Mouse (Mus musculus): ENCODE data around the gene Zfp583. TPM values are rescaled to one million over a fixed set of nuclear protein-coding genes. Genes with fewer than 3 reads are reported as not detected.
"Not testable (repeated sequence)": the region's sequence is repeated elsewhere in the genome, so short reads cannot be mapped to it uniquely, and the experiment has no call there.

Zfp583 gene
- total and polyA plus RNA-seq, 3 experiments = 1.2 to 3.2 (median 1.4) TPM

GRCm38 (mm10) chr7:6330458-6331232 is 440 bp downstream of the Zfp583 start:
- Histone ChIP-seq H3K36me3 (ENCODE audit: control insufficient read depth, insufficient read depth, low read length) (no peaks in the 10 kb centered on the region), H3K27me3 (ENCODE audit: control insufficient read depth, insufficient read depth, low read length) (no peaks in the 10 kb centered on the region), H3K9ac (ENCODE audit: low read depth, low read length) (peak overlapping the region; percentile 71), H3K4me1 (ENCODE audit: control insufficient read depth, insufficient read depth, low read length) (peaks cover 4% of the 10 kb centered on the region), H3K4me3 (peak overlapping the region; percentile 59), H3K27ac (peak overlapping the region; percentile 69), H3K79me2 (replicated peaks; ENCODE audit: control insufficient read depth, insufficient read depth, low read length) (no peaks in the 10 kb centered on the region)
- no peak for DNase-seq
- intact Hi-C loops (cut with DNase I) = loop anchor here (2.0 kb wide), 1 partner anchor 46 kb away; no protein-coding TSS in a partner anchor
- TF ChIP-seq CTCF (IDR thresholded peaks at IDR 0.05) (no peak), POLR2A (IDR thresholded peaks at IDR 0.05; ENCODE audit: insufficient read depth, low read depth, low read length) (no peak), EP300 (IDR thresholded peaks at IDR 0.05; ENCODE audit: insufficient read depth, low read depth, low read length) (no peak)
- 14% methylated on average over 23 of the region's 23 CpGs for WGBS

GRCm38 (mm10) chr7:6300796-6301195 is 30.3 kb downstream of the Zfp583 start:
- H3K4me1 ChIP-seq (ENCODE audit: control insufficient read depth, insufficient read depth, low read length); intact Hi-C loops (cut with DNase I); H3K27me3 ChIP-seq (ENCODE audit: control insufficient read depth, insufficient read depth, low read length); H3K4me3 ChIP-seq; H3K79me2 ChIP-seq (replicated peaks; ENCODE audit: control insufficient read depth, insufficient read depth, low read length); H3K9ac ChIP-seq (ENCODE audit: low read depth, low read length); H3K27ac ChIP-seq; H3K36me3 ChIP-seq (ENCODE audit: control insufficient read depth, insufficient read depth, low read length); DNase-seq: not testable (repeated sequence)
- 83% methylated on average over 11 of the region's 11 CpGs for WGBS

DNA sequence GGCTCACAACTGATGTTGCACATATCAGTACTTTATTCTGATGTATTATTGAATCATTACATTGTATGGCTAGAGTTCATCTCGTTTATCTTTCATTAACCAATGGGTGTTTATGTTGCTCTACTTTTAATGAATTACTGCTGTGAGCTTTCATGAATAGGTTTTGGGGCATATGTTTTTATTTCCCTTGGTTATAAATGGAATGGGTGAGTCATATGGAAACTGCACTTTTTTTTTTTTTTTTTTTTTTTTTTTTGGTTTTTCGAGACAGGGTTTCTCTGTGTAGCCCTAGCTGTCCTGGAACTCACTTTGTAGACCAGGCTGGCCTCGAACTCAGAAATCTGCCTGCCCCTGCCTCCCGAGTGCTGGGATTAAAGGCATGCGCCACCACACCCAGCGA is 40.0 kb downstream of the Zfp583 start:
- H3K27ac ChIP-seq; H3K79me2 ChIP-seq (replicated peaks; ENCODE audit: control insufficient read depth, insufficient read depth, low read length); H3K27me3 ChIP-seq (ENCODE audit: control insufficient read depth, insufficient read depth, low read length); intact Hi-C loops (cut with DNase I); H3K9ac ChIP-seq (ENCODE audit: low read depth, low read length); H3K36me3 ChIP-seq (ENCODE audit: control insufficient read depth, insufficient read depth, low read length); DNase-seq; H3K4me3 ChIP-seq; H3K4me1 ChIP-seq (ENCODE audit: control insufficient read depth, insufficient read depth, low read length): not testable (repeated sequence)
- WGBS = 78% methylated on average over 6 of the region's 6 CpGs

DNA sequence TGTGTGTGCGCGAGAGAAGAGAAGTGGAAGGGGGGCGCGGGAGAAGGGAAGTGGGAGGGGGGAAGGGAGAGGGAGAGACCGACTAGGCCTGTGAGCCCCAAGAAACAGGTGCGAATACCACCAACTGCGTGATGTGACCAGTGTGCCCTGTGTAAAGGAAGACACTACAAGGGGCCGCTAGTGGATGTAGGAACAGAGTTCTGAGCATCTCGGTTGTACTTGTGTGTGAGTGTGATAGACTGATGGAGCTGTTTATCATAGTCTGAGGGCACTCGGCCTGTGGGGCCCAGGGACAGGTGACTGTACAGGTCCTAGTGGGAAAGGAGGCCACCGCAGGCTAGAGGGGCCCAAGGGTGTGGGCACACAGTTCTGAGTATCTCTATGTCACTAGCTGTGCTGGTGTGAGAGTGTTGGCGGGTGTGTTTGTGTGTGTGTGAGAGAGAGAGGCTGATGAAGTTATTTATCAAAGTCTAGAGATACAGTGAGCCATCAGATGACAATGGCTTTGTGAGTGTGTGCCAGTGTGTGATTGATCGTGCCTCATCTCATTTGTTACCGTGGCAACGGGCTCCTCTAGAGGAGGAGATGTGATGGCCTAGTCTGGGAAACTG is 44.1 kb downstream of the Zfp583 start:
- H3K4me1 ChIP-seq (ENCODE audit: control insufficient read depth, insufficient read depth, low read length) = peaks cover 6% of the 10 kb centered on the region
- peak overlapping the region; percentile 36; the same call in 1 of the 2 replicates for H3K4me3 ChIP-seq
- H3K9ac ChIP-seq (ENCODE audit: low read depth, low read length) = peak overlapping the region; percentile 68
- no peaks in the 10 kb centered on the region for H3K79me2 ChIP-seq (replicated peaks; ENCODE audit: control insufficient read depth, insufficient read depth, low read length)
- intact Hi-C loops (cut with DNase I) = loop anchor here (2.0 to 10.0 kb wide), 5 partner anchors 76 to 1008 kb away; partner anchors contain the start of genes Zfp28, Zfp78 and Zfp787
- H3K36me3 ChIP-seq (ENCODE audit: control insufficient read depth, insufficient read depth, low read length) = no peaks in the 10 kb centered on the region
- no peak for TF ChIP-seq POLR2A (IDR thresholded peaks at IDR 0.05; ENCODE audit: insufficient read depth, low read depth, low read length)
- no peak for TF ChIP-seq CTCF (IDR thresholded peaks at IDR 0.05)
- TF ChIP-seq EP300 (IDR thresholded peaks at IDR 0.05; ENCODE audit: insufficient read depth, low read depth, low read length) = no peak
- no peaks in the 10 kb centered on the region for H3K27me3 ChIP-seq (ENCODE audit: control insufficient read depth, insufficient read depth, low read length)
- DNase-seq = peak in 1 of 2 experiments; percentile 22
- 31% methylated on average over 14 of the region's 15 CpGs for WGBS
- H3K27ac ChIP-seq = no peak overlapping the region

- DNase-seq = peak; percentile 98 to 99
- peaks cover 6% of the 10 kb centered on the region for H3K4me1 ChIP-seq (ENCODE audit: control insufficient read depth, insufficient read depth, low read length)
- H3K79me2 ChIP-seq (replicated peaks; ENCODE audit: control insufficient read depth, insufficient read depth, low read length) = no peaks in the 10 kb centered on the region
- H3K9ac ChIP-seq (ENCODE audit: low read depth, low read length) = peak within 1 kb of the TSS; percentile 68
- peak within 1 kb of the TSS; percentile 72 for H3K4me3 ChIP-seq
- no peaks in the 10 kb centered on the region for H3K36me3 ChIP-seq (ENCODE audit: control insufficient read depth, insufficient read depth, low read length)
- 3% methylated on average over 50 of the region's 50 CpGs for WGBS
- TF ChIP-seq EP300 (IDR thresholded peaks at IDR 0.05; ENCODE audit: insufficient read depth, low read depth, low read length) (no peak), CTCF (IDR thresholded peaks at IDR 0.05) (no peak), POLR2A (IDR thresholded peaks at IDR 0.05; ENCODE audit: insufficient read depth, low read depth, low read length) (peak; percentile 80)
- H3K27me3 ChIP-seq (ENCODE audit: control insufficient read depth, insufficient read depth, low read length) = no peaks in the 10 kb centered on the region
- intact Hi-C loops (cut with DNase I) = loop anchor here (2.0 to 10.0 kb wide), 6 partner anchors 45 to 1009 kb away; partner anchors contain the start of genes Zfp28, Zfp583, Zfp78 and Zfp787
- H3K27ac ChIP-seq = peak within 1 kb of the TSS; percentile 78
Measured at GRCm38 (mm10) chr7:6285842-6286705, 45.0 kb downstream of the Zfp583 start, which contains the start of gene Zfp667. Gene Zfp667, plus strand, starts transcription at chr7:6286579.
